Mouse (Mus musculus): Measurements from ENCODE around the gene Cfb.

DNA sequence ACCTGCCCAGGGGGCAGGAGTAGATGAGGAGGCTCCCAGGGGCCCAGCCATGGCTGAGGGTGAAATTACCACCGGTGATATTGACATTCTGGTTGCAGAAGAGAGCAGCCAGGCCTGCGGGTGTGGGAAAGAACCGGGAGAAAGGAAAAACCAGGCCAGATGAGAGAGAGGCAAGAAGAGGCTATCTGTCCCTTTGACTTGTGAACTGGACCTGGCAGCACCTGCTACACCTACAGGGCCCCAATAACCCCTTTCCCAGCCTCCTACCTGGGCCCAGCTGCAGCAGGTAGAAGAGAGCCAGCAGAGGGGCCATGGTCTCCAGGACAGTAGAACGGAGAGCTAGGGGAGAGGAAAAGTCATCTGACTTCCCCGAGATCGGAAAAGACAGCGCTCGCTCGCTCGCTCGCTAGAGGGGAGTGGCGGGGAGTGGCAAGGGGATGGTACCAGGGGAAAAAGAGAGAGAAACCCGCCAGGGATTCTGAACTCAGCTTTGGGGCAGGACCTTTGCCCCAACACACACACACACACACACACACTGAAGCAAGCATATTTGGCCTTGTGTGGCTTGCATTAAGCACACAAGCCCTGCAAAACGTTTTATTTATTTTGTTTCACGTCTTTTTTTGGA is 19.5 kb upstream of the Cfb start, which contains the start of gene Gm20547:
- TF ChIP-seq NRF1 (IDR thresholded peaks at IDR 0.05; ENCODE audit: insufficient read depth, low read depth, low read length, poor library complexity, severe bottlenecking) (no peak), POLR2A (IDR thresholded peaks at IDR 0.05; ENCODE audit: control insufficient read depth in 1 of 2, insufficient read depth in 1 of 2, low read depth in 1 of 2, low read length in 2 of 2, poor library complexity in 1 of 2) (no peak), RCOR1 (IDR thresholded peaks at IDR 0.05; ENCODE audit: low read depth, low read length) (no peak), MYB (IDR thresholded peaks at IDR 0.05; ENCODE audit: low read depth, low read length) (no peak), NELFE (IDR thresholded peaks at IDR 0.05; ENCODE audit: low read depth, low read length) (no peak), SIN3A (IDR thresholded peaks at IDR 0.05; ENCODE audit: low read length) (no peak), GATA1 (IDR thresholded peaks at IDR 0.05; ENCODE audit: low read depth, low read length) (no peak), ZKSCAN1 (IDR thresholded peaks at IDR 0.05; ENCODE audit: low read depth, low read length) (no peak), POLR2AphosphoS2 (IDR thresholded peaks at IDR 0.05; ENCODE audit: low read length) (no peak), ELF1 (IDR thresholded peaks at IDR 0.05; ENCODE audit: low read depth, low read length) (no peak), CTCF (IDR thresholded peaks at IDR 0.05 in 2 of 3, conservative IDR thresholded peaks at IDR 0.05 in 1 of 3; ENCODE audit: control insufficient read depth in 1 of 3, insufficient read depth in 1 of 3, low read depth in 2 of 3, low read length in 3 of 3, poor library complexity in 1 of 3, severe bottlenecking in 1 of 3) (no peak)

Data from MEL (cell line).